Mouse (Mus musculus) ZHBTc4 (cell line): ENCODE measurements around the gene Magi2.

Experiments
- DNase-seq: peaks from one replicate; pipeline ENCODE4 v3.0.0-alpha.2; 2011; ENCODE audit warnings: low read depth, low spot score

Gene Magi2

DNA sequence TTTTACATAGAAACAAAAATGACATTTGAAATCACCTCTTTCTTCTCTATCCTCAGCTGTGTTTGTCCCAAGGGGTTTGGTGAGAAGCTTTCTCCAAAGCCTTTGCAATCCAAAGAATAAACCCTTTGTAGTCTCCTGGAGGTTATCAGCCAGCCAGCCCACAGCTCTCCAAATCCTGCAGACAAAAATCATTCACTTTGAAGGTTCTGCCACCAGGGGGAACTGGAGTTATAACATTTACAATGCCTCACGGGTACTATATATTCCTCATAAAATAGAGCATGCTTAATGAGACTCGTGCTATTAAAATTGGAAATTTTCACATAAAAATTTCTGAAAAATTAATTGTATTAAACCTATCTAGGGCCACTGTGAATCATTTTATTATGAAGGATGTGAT lies 202.5 kb downstream of the Magi2 start:
- peak; percentile 32 for DNase-seq

DNA sequence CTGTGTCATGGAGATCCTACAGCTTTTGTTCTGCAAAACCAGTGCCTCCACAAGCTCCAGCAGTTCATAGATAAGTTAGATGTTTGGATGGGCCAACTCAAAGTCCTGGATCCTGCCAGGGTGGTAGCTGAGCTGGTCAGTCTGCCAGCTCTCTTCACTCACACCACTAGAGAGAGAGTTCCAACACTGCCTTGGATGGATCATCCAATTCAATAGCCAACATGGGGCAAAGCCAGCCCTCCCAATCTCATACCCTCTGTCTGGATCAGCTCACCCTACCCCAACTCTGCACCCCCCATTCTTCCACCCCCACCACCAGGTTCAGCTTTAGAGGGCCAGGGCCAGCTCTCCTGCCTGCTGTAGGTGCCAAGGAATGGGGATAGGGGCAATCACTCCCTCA lies 235.7 kb downstream of the Magi2 start:
- DNase-seq, result no peak

DNA sequence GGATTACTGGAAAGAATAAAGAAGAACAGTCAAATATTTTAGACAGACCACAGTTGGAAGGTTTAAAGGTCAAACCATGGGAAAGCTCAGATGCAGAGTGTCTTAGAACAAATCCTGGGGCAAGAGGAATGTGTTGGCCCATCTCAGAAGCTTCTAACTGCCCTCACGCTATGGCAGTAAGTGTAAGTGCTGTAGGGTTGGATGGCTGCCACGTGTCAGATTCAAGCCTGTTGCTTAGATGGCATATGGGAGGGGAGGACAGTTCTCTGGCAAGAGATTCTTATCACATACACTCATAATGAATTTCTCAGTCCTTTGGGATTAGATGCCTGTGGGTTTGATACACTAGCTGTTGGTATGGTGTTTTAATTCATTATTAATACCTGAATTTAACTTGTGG lies 238.5 kb downstream of the Magi2 start:
- no peak for DNase-seq

DNA sequence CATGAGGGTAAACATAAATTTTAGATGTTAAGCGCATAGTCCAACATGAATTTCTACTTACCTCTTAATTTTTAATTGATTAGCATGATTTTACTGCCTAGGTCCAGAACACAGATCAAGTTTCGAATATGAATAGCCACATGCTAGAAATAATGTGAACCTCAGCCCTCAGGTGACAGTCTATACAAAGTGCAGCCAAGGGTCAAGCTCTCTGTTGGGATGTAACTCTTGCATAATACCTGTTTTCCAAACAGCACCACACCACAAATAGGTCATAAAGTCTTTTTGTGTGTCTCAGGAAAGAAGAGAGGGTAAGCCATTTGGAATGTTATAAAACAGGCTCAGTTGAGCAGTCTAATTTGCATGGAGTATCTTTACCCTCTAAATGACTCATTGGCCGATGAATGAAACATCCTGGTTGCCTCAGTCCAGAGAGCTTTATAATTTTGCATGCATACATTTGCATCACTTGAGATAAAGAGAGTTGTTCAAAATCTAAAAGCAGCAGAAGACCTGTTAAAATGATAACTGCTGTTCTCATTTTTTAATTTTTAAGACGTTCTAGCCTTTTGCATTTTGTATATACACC lies 246.1 kb downstream of the Magi2 start:
- DNase-seq, result no peak

DNA sequence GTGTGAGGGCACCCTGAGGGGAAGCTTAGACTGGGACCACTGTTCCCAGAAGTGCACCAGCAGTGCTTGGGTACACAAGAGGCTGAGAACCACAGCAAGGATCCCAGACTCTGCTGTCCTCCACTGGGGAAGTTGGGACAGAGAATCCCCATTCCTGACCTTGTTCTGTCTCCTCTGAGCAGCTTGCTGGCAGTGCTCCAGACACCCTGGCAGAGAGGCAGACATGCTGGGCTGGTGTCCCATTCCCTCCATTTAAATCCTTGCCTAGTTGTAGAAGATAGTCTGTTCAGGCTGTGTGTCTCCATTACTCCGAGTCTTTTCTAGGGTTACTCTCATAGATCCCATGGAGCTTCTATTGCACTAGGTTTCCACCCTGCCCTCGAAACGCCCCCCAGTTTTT lies 256.1 kb downstream of the Magi2 start:
- no peak for DNase-seq

DNA sequence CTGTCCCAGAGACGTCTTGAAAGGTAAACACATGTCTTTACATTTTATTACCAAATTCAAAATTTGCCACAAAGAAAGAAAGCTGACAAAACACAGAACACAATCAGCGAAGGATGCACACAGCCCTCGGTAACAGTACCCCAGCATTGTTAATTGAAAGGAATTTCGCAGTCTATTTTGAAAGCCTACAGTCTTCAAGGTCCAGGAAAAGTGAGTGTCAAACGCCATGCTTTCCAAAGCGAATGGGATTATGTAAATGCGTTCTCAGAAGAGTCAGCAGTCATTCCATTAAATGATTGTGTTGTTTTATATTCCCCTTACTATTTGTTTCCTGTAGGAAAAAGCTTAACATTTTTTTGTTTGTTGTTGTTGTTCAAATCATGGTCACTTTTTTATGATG lies 261.1 kb downstream of the Magi2 start:
- DNase-seq, result no peak

DNA sequence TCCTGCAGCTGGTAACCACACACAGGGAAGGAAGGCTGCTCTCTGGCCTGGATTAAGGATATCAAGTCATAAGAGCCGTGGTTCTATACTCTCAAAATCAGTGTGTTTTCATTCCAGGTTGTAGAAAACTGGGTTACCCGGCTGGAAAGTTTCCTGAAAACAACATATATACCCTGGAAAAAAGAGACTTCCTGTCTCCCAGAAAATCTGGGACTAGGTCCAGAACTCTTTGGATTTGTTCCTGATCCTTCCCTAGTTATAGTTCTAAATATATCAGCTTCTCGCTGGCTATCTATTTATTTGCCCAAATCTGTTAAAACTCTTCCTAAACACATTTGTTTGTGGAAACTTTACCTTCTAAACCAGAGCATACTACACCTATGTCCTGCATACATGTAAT lies 274.2 kb downstream of the Magi2 start:
- no peak for DNase-seq

DNA sequence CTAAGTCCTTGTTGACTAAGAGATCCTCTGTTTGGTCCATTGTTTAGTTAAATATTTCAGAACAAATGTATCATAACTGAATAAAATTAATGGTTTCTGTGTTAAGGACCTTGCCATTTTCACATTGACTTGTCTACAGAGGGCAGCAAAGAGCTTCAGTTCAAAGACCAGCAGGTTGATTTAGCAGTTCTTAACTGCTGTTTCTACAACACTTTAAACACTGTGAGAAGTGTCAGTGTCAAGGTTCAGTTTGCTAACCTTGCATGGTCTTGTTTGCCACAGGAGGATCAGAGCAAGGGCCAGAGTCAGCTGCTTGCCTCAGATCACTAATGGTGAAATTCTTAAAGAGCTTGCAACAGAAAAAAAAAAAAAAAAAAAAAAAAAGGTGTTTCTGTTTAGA lies 295.3 kb downstream of the Magi2 start:
- DNase-seq, result peak; percentile 25

DNA sequence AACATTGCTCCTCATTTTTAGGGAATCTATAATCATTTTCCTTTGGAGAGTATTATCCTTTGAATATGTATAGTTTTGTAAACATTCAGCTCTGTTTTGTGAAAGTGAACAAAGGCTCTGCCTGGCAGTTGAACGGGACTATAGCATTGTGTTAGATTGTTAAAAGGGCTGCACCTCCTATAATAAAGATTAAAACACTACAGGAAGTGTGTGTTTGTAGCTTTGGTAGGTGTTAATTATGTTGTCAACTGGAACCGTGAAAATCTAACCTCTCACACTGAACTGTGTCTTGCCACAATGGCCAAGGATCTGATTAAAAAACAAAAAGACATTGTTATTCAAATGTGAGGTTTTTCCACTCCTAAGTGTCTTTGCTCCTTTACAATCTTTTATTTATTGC lies 312.5 kb downstream of the Magi2 start:
- DNase-seq, result no peak

DNA sequence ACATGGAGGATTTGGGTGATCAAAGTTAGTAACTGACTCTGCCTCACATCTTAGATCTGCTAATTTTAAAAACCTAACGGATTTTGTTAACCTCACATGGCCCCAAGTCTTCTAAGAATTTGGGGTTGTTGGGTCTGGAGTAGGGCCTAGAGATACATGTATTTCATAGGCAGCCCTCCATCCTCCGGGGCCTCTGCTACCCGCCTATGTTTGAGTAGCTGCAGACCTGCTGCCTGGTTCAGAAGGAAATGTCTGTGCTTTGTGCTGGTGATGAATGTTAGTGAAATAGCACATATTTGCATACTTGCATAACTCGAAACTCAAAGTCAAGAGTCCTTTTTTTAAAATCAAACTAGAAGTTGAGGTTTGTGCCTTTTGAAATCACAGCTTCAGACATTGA lies 319.6 kb downstream of the Magi2 start:
- no peak for DNase-seq

DNA sequence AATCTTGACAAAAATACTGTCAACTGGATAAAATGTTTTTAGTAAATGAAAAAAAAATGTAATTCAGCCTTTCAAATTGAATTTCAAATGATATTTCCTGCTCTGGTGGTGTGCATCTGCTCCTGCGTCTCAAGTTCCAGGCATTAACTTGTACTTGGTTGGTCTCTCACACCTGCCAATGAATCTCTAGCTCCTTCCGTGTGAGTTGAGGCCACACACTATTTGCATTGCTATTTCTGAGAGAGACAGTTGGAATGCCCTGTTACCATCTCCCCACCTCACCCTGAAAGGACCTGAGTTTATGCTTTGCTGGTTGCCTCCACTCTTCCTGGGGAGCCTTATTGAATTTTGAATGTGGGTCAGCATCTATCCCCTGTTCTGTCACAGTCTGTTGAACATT lies 320.1 kb downstream of the Magi2 start:
- no peak for DNase-seq

DNA sequence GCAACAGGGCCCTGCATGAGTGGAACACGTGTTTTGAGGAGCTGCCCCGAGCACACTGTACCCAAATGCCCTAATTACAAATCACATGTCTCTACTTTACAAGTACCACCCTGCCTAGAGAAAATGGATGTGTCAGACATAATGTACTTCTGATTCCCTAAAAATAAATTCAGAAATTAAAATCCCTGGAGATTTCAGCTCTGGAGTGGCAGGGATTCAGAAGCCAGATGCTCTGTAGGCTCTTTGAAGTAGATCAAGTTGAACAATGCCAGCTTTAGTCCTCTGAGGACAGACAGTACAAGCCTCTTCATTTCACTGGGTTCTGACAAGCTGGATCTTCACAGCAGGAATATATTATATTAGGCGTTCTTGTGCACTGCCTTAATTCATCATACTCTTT lies 326.7 kb downstream of the Magi2 start:
- DNase-seq, result no peak

DNA sequence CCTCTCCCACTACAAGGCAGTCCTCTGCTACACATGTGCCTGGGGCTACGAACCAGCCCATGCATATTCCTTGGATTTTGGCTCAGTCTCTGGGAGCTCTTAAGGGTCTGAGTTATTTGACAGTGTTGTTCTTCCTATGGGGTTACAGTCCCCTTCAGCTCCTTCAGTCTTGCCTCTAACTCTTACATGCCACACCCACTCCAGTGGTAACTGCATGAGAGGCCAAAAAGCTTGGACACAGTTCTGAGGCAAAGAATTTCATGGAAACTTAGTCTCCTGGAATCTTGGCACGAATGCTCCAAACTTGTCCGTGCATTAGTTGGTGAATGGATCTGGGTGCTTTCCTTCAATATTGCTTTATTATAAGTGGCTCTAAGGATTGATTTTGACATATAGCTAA lies 338.8 kb downstream of the Magi2 start:
- peak; percentile 48 for DNase-seq

DNA sequence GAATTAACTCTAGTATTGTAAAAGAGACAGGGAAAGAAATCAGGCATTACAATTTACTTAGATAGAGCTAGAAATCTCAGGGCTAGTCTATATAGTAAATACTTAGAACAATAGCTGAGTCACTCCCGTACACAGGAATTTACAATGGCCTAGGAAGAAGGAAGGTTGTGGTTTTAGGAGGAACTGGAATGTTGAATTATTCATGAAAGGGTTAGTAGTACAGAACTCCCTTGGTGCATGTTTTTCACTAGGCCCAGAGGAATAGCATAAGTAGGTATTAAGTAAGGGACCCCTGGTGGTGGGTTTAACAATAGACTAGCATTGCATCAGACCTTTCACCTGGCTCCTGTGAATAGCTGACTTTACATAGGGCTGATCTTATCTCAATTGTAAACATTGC lies 339.3 kb downstream of the Magi2 start:
- DNase-seq, result peak; percentile 78

DNA sequence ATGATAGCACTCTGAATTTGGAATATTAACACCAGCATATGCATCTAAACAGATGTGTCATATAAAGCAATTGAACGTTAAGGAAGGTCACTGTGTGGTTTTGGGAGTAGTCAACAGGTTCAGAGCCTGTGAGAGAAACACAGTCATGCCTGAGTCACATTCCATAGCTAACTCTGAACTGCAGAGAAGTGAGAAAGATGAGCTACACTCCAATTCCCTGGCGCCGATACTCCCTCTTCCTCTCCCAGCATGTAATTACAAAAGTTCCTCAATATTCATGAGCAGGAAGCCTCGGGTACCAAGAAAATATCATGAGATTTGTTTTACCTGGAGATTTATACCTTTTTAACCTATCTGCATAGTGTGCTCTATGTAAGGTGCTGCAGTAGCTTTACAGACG lies 380.9 kb downstream of the Magi2 start:
- DNase-seq, result no peak

DNA sequence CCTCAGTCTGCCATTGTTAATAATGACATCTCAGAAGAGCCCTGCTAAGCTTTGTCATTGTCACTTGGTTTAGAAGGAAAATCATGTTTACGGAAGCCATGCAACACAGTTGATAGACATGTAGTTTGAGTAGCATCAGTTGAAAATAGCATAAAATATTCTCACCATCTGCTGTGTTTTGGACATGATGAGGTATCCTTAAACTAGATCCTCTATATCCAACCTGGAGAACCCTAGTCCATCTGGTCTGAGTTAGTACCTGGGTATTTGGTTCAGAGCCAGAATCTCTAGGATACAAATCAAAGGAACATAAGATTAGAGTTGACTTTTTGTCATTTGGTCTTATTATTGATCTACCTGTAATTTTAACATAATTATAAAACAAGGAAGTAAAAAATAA lies 385.0 kb downstream of the Magi2 start:
- no peak for DNase-seq

DNA sequence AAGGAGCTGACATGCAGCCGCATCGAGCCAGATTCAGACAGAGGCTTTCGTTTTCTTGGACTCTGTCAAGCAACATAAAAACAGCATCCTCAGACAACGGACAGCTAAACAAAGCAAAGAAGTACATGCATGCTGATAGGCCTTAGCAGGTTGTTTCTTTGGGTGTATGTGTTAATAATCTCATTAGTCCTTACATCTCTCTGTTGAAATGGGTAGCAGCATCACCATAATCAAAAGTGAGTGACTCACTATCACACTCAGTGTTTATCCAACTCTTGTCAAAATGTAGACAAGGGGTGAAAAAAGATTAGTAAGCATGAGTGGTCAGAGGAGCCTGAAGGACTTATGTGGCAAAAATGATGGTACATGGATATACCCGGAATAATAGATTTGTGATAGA lies 394.8 kb downstream of the Magi2 start:
- DNase-seq, result peak; percentile 1

DNA sequence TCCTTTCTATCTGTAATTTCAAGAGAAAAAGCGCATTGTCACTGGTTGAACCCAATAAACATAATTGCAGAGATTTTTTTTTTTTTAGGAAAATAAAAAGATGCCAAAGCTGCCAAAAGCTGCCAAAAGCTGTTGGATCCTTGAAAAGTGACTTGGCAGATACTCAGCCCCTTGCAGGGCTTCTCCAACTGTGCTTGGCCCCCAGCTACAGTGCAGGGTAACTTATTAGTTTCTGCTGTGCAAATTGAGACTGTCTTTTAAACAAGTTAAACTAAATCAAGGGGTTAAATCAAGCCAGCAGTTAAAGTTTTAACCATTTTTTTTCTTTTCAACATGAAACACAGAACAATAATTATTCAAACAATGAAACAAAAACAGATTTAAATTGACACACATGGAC lies 407.1 kb downstream of the Magi2 start:
- DNase-seq, result no peak

DNA sequence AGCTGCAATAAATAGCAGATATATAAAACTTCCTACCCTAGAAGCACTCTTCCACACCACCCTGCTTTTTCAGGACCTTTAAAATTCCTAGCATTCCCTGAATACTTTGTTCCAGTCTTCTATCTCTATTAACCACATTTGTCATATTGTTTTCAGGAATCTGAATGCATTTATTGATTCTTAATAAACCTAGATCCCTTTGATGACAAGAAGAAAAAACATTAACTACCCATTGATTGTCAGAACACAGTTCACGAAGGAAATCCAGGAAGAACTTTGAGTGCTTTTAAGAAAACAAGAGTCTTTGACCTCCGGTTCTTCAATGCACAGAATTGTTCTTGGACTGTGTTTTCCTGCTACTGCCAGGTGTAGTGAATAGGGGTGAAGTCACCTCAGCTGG lies 411.0 kb downstream of the Magi2 start:
- DNase-seq, result peak; percentile 1

DNA sequence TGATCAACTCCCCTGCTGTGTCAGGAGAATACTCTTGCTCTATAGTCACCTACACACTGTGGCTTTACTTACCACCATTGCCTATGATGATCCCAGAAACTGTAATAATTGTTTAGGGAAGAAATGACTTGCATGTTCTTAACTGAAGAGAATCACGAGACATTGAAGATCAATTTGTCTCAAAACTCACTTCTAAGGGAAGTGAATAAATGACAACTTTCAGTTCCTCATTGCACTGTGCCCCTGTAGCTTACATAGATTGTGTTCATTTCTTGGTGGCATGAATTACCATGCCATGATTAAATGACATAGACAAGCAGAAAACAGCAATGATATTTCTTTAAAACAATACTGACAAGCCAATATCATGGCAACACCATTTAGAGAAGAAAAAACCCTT lies 429.1 kb downstream of the Magi2 start:
- DNase-seq, result no peak

DNA sequence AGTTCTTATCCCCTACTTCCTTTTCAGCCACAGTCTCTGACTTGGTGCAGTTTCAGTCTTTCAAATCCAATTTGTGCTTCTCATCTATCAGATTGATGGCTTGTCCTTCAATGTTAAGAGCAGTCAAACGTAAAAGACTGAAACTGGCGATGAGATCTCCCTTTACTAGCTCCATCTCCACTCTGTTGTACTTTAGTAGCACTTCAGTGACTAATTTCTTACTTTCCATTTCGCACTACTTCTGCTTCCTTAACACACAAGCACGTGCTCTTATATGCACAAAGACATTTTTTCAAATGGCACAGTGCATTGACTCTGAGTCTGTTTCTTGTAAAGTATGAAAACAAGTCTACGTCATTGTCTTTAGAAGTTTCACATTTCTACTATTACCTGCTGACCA lies 439.6 kb downstream of the Magi2 start:
- DNase-seq, result no peak

DNA sequence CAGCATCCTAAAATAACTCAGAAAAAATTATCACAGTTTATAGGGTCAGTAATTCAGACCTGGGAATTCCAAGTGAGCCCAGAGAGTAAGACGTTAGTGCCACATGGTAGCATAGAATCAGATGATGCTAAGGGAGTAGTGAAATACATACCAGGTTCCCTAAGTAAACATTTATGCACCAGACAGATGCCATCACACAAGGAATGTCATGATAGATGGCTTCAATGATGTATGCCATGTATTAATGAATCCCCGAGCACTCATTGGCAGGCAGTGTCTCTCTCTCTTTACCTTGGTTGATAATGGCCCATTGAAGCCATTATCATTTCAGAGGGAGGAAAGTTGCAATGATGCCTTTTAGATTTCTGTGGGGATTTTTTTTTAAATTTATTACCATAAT lies 490.5 kb downstream of the Magi2 start:
- DNase-seq, result no peak

DNA sequence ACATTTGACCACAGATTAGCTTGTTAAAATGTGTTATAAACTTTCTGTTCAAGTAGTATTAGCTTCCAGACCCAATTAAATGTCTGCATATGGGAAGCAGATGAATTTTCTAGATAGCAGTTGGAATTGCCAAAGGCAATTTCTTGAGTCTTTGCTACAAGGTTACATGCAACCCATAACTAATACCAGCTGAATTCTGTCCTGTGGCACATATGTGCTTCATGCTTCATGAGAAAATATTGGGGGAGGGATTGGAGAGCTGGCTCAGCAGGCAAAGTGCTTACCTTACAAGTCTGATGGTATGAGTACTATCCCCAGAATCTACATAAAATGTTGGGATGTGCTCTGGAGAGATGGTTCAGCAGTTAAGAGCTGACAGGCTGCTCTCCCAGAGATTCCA lies 499.4 kb downstream of the Magi2 start:
- no peak for DNase-seq

DNA sequence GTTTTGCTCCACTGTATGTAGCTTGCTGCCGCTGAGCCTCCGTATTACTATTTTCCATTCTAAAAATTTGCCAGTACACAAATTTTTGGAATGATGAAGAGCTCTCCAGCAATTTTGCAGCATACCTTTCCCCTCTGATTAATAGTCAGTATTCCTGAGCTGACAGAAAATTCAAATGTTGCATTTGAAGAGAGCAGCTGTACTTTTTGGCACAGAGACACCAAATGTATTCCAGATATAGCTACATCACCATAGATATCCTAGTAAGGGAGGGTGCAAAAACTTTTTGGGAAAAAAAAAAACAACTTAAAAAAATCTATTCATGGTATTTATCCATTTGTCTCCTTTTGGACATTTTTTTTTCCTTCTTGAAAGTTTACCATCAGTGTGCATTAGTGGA lies 518.5 kb downstream of the Magi2 start:
- DNase-seq, result no peak

DNA sequence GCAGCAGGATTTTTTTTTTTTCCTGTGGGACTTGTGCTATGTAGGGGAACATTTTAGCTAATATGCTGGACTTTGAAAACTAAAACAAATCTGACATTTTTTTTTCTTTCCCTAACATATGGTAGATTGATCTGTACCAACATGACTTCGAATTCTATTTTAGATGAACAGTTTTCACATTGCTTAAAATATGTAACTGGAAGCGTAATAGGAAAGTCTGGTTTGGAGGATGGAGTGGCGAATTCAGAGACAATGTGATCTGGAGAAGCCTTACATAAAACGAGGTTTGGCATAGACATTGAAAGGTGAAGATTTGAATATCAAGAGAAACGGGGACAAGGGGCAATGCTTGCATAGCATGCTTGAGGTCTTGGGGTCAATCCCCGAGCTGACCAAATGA lies 519.1 kb downstream of the Magi2 start:
- DNase-seq, result no peak
